Mouse (Mus musculus) kidney, adult 18-20 months (tissue): ENCODE measurements around the gene Olfr522.
"Not testable (repeated sequence)": the region's sequence is repeated elsewhere in the genome, so short reads cannot be mapped to it uniquely, and the experiment has no call there.

ENCODE experiments used
- DNase-seq: peaks from one replicate; pipeline ENCODE4 v3.0.0; 2021

The Olfr522 gene

DNA sequence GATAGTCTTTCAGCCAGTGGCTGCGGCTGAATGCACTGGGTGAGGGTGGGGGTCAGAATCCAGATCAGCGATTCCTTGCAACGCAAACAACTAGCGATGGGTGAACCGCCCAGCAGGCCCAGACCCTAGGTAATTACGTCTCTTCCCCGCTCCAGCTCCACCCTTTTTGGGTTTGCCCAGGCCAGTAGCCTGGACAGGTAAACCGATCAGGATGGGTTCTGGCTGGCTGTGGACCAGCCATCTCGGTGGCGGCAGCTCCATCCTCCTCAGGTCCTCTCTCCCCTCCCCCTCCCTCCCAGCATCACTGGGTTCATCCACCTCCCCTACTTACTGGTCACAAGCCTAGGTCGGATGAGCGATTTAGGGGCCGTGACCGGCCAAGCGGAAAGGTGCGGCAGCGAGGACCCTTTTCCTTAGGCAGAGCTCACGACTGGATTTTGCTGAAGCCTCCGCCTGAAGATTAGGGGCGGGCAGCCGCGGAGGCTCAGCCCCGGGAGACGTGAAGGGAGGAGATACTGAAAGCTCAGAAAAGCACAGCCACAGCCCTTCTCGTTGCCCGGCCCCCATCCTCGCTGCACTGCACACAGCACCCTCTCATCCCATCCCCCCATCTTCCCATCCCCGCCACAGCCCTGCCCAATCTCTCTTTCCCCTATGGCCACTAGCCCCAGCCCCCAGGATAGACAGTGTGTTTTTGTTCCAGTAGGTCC lies 10.2 kb downstream of the Olfr522 start, which contains the start of gene Sprn:
Sprn (minus strand) TSS at position 660 of the 710 bp plus-strand sequence.
- DNase-seq = no peak

DNA sequence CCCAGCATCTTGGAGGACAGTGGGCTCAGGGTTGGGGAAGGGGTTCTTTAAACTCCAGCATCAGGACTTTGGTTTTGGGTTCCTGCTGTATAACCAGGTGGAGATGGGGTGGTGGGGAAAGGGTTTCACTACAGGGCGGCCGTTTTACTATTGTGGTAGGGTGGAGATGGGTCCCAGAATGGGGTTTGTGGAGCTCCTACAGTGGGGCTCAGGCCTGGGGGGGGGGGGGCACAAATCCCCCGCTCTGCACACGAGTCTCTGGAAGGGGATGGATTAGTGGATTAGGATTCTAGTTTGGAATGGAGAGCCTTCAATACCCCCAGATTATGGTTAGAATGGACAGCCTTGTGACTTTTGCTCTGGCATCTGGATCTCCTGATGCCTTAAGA lies 10.7 kb downstream of the Olfr522 start:
- no peak for DNase-seq

DNA sequence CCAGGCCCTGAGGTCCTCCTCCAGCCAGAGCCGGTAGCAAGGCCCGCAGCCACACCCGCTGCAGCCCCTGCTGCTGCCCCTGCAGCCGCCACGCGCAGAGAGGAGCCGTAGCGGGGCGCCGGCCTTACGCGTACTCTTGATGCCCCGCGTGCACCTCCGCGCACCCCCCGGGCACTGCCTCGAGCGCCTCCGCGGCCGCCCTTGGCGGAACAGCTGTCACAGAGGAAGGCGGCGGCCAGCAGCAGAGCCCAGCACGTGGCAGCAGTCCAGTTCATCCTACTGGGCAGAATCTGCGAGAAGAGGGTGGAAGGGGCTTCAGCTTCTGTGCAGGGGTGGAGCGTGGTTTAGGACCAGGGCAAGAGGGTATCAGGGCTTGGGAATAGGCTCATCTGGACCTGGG lies 11.2 kb downstream of the Olfr522 start:
- DNase-seq = no peak

DNA sequence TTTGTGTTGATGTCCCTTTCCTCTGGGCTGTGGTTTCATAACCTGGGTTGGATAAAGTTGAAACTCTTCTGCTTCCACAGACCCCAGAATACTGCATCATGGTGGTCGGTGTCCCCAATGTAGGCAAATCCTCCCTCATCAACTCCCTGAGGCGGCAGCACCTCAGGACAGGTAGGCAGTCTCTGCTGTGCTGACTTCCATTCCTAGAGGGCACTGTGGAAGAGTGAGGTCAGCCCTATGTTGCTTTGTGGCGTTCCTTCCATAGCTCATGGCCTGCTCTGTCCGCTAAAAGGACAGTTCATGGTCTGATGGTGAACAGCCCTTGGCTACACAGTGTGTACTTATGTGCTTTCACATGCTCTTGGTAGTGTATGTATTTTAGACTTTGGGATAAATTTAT lies 20.0 kb downstream of the Olfr522 start:
- DNase-seq = no peak

DNA sequence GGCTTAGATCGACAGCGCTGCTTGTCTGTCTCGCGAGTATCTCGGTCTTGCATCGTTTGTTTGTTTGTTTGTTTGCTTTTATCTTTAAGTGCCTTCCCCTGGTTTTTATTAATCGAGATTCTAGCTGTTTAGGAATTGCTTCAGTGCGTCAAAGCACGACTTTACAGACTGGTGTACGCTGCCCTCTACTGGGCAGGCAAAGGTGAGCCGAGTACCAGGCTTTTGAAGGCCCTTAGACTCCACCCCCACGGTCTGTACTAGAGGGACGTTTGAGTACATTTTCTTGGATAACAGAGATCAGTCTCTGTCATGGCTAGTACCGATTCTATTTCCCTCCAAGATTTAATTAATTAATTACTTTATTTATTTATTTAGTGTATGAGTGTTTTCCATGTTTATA lies 23.2 kb downstream of the Olfr522 start:
- peak; percentile 65 for DNase-seq

DNA sequence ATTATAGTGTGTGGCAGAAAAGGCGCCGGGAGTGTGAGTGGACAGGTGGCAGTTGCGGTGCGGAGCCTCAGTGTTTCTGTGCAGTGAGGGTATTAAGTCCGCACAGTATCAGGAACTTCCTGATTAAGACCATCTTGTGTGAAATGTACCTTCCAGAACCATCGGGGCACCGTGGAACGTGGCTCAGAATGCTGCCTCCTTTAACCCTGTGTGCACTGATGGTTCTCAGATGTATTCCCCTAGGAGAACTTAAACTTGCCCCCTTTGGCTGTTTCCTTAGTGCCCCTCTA lies 26.6 kb downstream of the Olfr522 start:
- no peak for DNase-seq

DNA sequence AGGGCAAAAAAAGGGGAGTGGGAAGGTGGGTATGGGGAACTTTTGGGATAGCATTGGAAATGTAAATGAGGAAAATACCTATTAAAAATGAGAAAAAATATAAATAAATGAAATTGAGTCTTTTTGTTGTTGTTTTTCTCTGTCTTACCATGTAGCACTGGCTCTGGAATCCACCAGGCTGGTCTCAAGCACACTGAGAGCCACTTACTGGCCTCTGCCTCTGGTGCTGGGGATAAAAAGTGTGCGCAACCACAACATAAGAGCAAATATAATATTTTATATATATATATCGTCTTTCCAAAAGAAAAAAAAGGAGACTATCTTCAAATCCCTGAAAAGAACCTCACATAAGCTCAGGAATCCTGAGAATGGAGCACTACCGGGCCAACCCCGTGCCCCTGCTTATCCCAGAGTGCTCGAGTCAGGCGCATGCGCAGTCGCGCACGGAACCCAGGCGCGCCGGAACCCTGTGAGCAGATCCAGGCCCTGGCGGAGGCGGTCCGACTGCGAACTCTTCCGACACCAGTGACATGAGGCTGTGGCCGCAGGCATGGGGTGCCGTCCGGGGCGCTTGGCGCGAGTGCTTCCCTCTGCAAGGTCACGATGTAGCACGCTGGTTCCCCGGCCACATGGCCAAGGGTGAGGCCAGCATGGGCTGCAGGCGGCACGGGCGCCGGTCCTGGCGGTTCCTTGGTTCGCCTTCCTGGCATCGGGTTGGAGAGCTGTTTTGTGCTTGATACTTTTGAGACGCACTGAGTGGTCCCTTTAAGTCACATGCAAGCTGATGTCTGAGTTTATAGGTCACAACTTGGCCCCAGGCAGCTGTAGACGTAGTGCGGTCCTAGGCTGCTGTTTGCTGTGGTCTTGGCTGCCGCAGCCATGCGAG lies 27.2 kb downstream of the Olfr522 start, which contains the start of gene Mtg1:
Mtg1 (plus strand) TSS at position 430 of the 886 bp plus-strand sequence.
- peak; percentile 98 for DNase-seq

DNA sequence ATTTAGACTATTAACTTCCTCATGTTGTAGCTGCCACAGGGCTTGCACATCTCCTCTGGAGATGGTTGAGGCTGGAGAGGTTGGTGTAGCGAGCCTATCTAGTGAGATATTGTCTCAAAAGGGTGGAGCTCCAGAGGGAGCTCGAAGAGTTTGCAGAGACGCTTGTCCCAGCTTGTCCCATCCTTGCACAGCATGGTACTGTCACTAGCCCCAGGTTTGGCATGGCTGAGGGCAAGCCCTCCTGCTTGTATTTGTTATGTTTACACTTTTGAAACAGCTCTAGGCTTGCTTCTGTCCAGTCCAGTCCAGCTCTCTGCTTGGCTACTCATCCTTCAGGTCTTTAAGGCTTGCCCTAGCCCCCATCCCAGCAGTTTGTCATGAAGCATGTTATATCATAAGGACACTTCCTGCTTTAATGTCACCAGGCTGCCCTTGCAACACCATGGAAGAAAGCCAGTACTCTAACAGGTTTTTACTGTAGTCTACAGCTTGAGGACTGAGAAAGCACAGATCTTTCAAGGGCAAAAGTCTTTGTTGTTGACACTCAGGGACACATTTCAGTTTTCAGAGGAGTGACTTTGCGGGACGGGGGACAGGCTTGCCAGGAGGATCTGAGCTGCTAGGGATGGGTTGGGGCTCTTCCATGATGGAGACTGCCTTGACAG lies 29.3 kb downstream of the Olfr522 start:
- DNase-seq = no peak

DNA sequence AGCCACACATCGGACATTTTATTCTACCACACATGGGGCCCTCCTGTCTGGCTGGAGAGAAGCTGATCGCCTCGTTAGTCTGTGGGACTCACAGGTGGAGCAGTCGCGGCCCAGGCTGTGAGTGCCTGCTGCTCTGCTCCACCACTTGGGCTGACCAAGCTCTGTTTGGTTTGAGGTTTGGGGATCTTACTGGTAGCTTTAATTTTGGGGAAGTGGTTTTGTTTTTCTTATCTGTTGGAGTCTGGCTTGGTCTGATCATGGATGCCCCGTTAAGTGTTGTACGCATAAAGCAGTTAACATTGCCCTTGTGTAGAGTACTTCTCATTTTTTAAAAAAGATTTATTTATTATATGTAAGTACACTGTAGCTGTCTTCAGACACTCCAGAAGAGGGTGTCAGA lies 30.5 kb downstream of the Olfr522 start:
- not testable (repeated sequence) for DNase-seq

DNA sequence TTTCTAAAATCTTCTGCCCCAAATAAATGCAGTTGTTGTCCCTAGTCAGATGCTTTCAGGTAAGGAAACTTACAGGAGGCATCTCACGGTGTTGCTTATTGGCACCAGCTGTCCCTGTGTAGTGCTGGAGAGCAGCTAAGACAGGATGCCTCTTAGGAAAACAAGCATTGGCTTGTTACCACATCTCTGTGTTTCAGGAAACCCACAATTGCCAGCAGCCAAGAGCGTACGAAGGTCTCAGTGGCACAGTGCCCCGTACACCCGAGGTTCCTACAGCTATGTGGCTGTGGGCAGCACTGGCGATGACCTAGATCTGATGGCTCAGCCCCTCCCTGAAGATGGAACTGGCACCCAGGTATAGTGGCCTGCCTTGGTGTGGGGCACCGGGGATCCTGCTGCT lies 32.4 kb downstream of the Olfr522 start:
- DNase-seq = not testable (repeated sequence)

DNA sequence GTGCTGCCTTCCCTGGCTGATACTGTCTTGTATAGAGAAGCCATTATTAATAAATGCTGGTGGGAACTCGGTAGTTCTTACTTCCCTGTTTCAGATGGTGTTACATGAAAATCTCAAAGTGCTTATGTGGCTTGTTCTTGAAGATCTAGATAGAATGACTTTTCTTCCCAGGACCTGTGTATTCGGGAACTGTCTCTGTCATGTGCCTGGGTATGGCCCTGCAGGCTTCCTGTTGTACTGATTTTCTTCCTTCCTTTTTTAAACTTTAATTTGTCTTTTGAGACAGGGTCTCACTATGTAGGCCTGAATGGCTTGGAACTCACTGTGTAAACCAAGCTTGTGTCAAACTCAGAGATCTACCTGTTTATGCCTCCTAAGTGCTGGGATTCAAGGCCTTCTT lies 36.7 kb downstream of the Olfr522 start:
- DNase-seq = no peak

DNA sequence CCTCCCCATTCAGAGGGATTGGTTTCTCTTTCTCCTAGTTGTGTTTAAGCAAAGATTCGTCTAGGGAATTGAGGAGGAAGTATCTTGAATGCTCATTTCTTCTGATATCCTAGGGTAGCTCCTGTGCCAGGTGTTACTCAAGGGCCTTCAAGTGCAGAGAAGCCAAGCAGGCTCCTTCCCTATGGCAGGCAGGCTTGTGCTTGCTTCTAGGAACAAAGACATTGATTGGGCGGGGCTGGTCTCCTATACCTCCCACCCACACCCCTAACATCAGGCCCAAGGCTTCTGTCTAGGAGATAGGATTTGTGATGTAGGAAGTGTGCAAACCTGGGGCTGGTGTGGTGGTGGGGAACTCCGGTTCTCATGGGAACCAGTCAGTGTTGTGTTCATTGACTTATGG lies 37.6 kb downstream of the Olfr522 start:
- DNase-seq = no peak

DNA sequence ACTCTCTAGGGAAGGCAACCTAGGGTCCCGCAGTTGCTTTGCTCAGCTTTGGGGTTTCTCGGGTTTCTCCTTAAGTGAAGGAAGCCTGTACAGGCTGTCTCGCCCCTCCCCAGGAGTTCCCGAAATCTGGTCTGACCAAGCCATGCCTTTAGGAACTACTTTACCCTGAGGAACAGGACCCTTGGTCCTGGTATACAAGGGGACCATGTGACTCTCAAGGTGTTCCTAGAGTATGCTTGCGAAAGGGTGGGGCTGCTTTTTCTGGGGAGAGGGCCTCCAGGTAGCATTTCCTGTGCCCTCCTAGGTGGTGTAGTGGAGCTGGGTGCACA lies 38.6 kb downstream of the Olfr522 start:
- no peak for DNase-seq

DNA sequence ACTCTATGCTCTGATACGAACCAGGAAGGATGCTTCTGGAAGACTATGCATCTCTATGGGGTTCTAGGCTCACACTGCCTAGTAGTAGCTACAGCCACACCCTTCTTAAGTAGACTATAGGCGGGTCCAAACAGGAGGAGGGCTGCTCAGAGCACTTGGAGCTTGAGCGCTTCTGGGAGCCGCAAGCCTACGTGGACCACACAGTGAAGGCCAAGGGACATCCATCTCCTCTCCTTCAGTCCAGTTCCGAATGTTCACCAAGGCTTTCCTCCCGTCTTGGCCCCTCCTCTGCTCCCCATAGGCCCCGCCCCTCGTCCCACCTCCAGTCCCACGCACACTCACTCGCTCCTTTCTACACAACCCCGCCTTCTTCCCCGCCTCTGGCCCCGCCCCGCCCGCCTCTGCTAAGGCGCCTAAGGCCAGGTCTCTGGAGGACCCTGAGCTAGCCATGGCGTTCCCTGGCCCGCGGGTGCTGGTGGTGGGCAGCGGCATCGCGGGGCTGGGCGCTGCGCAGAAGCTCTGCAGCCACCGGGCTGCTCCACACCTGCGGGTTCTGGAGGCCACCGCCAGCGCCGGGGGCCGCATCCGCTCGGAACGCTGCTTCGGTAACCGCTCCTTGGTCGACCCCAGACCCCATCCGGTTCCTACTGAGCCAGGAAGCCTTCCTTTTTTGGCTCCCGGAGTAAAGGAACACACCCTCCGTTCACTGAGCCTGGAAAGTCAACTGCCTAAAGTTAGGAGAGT lies 39.1 kb downstream of the Olfr522 start:
- peak; percentile 96 for DNase-seq

DNA sequence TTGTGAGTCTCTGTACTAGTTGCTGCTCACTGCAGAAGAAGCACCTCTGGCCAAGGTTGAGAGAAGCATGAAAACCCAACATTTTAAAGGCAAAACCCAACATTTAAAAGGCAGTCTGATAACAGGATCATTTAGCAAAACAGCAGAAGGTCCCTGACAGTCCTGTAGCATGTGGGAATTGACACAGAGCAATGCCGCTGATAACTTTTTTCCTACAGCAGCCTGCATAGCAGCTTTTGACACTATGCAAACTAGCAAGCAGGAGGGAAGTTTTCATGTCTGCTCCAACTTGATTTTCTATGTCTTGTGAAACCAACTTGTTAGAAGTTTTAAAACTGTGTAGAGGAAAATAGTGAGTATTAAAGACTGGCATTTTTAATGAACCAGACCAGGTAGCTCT lies 40.2 kb downstream of the Olfr522 start:
- DNase-seq = no peak

DNA sequence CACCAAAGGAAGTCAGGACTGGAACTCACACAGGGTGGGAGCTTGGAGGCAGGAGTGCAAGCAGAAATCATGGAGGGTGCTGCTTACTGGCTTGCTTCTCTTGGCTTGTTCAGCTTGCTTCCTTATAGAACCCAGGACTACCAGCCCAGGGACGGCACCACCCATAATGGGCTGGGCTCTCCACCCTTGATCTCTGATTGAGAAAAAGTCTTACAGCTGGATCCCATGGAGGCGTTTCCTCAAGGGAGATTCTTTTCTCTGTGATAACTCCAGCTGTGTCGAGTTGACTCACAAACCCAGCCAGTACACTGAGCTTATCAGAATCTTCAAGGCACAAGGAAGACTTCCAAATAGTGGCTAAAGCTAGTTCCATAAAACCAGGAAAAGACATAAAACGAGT lies 41.8 kb downstream of the Olfr522 start:
- no peak for DNase-seq

DNA sequence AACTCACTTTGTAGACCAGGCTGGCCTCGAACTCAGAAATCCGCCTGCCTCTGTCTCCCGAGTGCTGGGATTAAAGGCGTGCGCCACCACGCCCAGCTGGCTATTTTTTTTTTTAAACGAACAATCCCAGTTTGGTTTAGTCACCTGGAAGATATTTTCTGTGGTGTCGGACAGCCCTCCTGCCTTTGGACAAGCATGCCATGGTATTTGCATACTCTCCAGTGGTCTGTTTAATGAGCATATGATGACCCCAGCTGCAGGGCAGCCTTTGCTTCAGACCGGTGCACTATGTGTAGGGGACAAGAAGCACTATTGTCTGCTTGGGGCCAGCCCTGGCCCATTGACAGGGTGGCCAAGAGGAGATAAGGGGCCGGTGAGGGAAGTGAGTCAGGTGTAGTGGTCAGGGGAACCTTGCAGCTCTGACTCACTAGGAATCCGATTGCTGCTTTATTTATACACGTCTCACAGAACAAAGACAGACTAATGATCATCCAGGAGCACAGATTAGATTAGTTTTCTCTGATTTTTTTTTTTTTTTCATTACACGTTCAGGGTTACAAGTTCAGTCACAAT lies 43.1 kb downstream of the Olfr522 start:
- DNase-seq = no peak

DNA sequence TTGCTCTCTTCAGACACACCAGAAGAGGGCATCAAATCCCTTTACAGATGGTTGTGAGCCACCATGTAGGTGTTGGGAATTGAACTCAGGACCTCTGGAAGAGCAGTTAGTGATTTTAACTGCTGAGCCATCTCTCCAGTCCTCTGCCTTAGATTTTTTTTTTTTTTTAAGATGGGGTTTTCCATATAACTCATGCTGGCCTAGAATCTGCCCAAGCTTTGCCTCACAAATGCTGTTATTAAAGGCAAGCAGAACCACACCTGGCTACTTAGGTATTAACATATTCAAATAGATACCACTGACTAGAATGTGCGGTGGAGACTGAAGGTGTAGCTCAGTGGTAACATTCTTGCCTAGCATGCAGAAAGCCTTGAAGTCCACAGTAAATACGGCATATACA lies 44.1 kb downstream of the Olfr522 start:
- DNase-seq = no peak

DNA sequence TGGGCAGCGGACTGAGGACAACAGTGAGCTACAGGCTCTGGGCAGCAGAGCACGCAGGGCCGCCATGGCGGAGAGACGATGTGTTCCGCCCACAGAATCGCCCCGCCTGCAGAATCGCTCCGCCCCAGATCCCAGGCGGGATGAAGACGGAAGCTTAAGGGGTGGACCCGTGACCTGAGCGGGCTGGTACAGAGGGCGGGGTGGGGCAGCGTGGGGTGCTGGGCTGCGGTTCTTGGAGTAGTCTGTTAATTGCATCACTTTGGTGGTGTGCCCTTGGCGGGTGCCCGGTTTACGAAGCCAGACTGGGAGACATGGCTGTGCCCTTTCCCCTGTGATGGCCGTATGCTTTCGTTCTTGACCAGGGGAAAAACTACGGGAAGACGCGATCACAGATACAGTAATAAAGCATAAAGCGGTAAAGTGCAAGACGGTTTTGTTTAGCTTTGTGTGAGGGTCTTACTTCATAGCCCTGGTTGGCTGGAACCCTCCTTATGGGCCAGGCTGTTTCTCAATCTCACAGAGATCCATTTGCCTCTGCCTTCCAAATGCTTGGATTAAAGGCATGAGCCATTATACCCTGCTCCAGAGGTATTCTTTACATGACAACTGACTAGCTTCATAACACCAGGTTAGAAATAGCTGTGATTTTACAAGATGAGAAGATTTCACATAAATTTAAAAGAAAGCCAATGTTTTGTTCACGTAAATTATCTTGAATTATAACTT lies 48.1 kb downstream of the Olfr522 start, which contains the start of gene Echs1:
Echs1 (minus strand) TSS at position 148 of the 726 bp plus-strand sequence.
- DNase-seq = peak; percentile 93

DNA sequence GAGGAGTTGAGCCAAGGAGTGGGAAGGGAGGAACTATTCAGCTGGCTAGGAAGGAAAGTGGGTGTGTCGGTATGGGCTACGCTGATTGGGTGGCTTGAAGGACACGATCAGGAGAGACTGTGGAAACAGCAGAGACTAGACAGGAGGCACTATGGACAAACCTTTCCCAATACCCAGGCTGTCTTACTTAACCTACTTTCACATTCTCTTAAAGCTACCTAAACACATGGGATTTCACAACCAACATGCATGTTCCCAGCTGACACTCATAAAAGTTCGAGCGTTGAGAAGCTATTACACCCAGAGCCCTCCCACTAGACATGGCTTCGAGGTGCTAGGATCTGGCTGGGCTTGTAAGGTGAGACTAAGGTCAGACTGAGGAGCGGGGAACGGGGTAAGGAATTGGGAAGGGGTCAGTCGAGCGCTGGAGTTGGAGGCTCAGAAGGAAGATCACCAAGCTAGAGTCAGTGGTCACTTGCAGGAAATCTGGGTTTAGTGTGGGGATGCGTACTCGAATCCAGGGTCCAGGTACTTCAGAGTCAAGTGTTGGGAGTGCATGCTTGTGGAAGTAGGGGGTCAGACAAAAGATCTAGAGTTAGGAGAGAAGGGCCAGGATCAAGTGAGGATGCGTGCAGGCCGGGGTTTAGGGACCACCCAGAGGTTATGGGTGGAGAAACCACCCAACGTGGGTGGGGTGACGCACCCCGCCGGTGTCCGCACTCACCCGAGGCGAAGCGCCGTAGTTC lies 48.8 kb downstream of the Olfr522 start, which contains the start of gene Paox:
Paox (plus strand) TSS at position 217 of the 746 bp plus-strand sequence.
- DNase-seq = peak; percentile 63

DNA sequence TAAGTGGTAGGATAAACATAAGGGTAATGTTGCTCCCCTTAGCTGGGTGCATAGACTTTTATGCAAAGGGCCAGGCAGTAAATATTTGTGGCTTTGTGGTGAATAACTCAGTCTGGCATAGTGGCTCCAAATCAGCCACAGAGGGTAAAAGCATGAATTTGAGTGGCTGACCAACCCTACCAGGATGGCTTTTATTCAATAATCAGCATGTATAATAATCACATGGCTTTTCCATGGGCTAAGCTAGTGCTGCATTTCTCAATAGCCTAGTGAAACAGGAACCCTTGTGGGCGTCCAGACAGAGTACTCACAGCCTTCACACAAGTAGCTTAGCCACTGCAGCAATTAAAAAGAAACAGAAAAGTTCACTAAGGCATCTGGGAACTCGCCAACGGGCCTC lies 52.6 kb downstream of the Olfr522 start:
- DNase-seq = no peak
